Mouse (Mus musculus) heart, adult 2 months (tissue): ENCODE results near the gene Gm20388.

Experiments
- EP300 ChIP-seq: fragments of 200-500 bp; IDR thresholded peaks from 2 replicates; pipeline ENCODE4 v1.6.1; 2011; ENCODE audit warnings: low read depth, low read length, control low read depth; ENCODE audit not compliant: insufficient read depth
- POLR2A ChIP-seq: fragments of 200-500 bp; IDR thresholded peaks from 2 replicates; pipeline ENCODE4 v1.6.1; 2011; ENCODE audit warnings: mild to moderate bottlenecking, low read depth, low read length, control low read depth; ENCODE audit not compliant: insufficient read depth

- TF ChIP-seq POLR2A (no peak), EP300 (no peak)
Observed at GRCm38 (mm10) chr8:122689315-122689714, 2778.7 kb downstream of the Gm20388 start.
